Mouse (Mus musculus) MEL (cell line): ENCODE results near the gene Flna. TPM values are rescaled to one million over a fixed set of nuclear protein-coding genes. Genes with fewer than 3 reads are reported as not detected.

Experiments used
- DNase-seq: peaks from one replicate; pipeline ENCODE4 v3.0.0; 2011; ENCODE audit warnings: low read depth, low spot score
- H3K27ac ChIP-seq: 2 replicates; pipeline ENCODE4 v1.5.1; 2012; ENCODE audit warnings: low read depth, mild to moderate bottlenecking, control low read depth, low read length, moderate library complexity; ENCODE audit not compliant: control insufficient read depth
- H3K27me3 ChIP-seq, 2 experiments: fragments of 150-350 bp in 1 of 2; sonication (generic) in 1 of 2; 2 replicates each; pipeline ENCODE4 v1.6.1; 2012; ENCODE audit warnings: low read length in 2 of 2, mild to moderate bottlenecking in 2 of 2, improper control_type of control experiment in 1 of 2, moderate library complexity in 1 of 2; ENCODE audit not compliant: insufficient read depth in 2 of 2, control insufficient read depth in 1 of 2
- H3K36me3 ChIP-seq, 2 experiments: 2 replicates each; pipeline ENCODE4 v1.6.1; 2012 to 2014; ENCODE audit warnings: low read length in 2 of 2, improper control_type of control experiment in 1 of 2, inconsistent platforms in 1 of 2, mild to moderate bottlenecking in 1 of 2; ENCODE audit not compliant: insufficient read depth in 2 of 2, control insufficient read depth in 1 of 2
- H3K4me1 ChIP-seq, 2 experiments: fragments of 150-350 bp in 1 of 2; sonication (generic) in 1 of 2; 2 replicates each; pipeline ENCODE4 v1.6.1; 2012; ENCODE audit warnings: low read length in 2 of 2, improper control_type of control experiment in 1 of 2, mild to moderate bottlenecking in 1 of 2; ENCODE audit not compliant: insufficient read depth in 2 of 2, control insufficient read depth in 1 of 2
- H3K4me3 ChIP-seq, 2 experiments: fragments of 150-350 bp in 1 of 2; sonication (generic) in 1 of 2; 2 replicates each; pipeline ENCODE4 v1.5.1; 2012; ENCODE audit warnings: low read depth in 2 of 2, low read length in 2 of 2, mild to moderate bottlenecking in 2 of 2, moderate library complexity in 2 of 2, control low read depth in 1 of 2, improper control_type of control experiment in 1 of 2; ENCODE audit not compliant: control insufficient read depth in 1 of 2, insufficient read depth in 1 of 2
- H3K79me2 ChIP-seq: 2 replicates; pipeline ENCODE4 v1.6.1; 2012; ENCODE audit warnings: mild to moderate bottlenecking, low read length, moderate library complexity; ENCODE audit not compliant: control insufficient read depth, poor library complexity, insufficient read depth
- H3K9ac ChIP-seq: 2 replicates; pipeline ENCODE4 v1.6.1; 2012; ENCODE audit warnings: low read depth, mild to moderate bottlenecking, control low read depth, low read length, moderate library complexity; ENCODE audit not compliant: control insufficient read depth, poor library complexity, severe bottlenecking
- H3K9me3 ChIP-seq: fragments of 150-350 bp; sonication (generic); replicated peaks from 2 replicates; pipeline ENCODE4 v1.6.1; 2012; ENCODE audit warnings: mild to moderate bottlenecking, low read length, improper control_type of control experiment, moderate library complexity; ENCODE audit not compliant: insufficient read depth
- BHLHE40 ChIP-seq: IDR thresholded peaks from 2 replicates; pipeline ENCODE4 v1.6.1; 2012; ENCODE audit warnings: low read depth, mild to moderate bottlenecking, inconsistent platforms, low read length, improper control_type of control experiment, borderline replicate concordance
- CHD1 ChIP-seq: IDR thresholded peaks from 2 replicates; pipeline ENCODE4 v1.6.1; 2012; ENCODE audit warnings: low read depth, mild to moderate bottlenecking, inconsistent platforms, low read length, improper control_type of control experiment
- CHD2 ChIP-seq: IDR thresholded peaks from 2 replicates; pipeline ENCODE4 v1.6.1; 2011; ENCODE audit warnings: low read length, improper control_type of control experiment
- CTCF ChIP-seq, 3 experiments: IDR thresholded peaks in 2 of 3; conservative IDR thresholded peaks in 1 of 3; 2 replicates each; pipeline ENCODE4 v1.5.1; 2011 to 2012; ENCODE audit warnings: low read length in 3 of 3, low read depth in 2 of 3, mild to moderate bottlenecking in 2 of 3, improper control_type of control experiment in 1 of 3, inconsistent platforms in 1 of 3, mixed read lengths in 1 of 3, moderate library complexity in 1 of 3; ENCODE audit not compliant: control insufficient read depth in 1 of 3, insufficient read depth in 1 of 3, poor library complexity in 1 of 3, severe bottlenecking in 1 of 3
- E2F4 ChIP-seq: IDR thresholded peaks from 2 replicates; pipeline ENCODE4 v1.6.1; 2011; ENCODE audit warnings: low read depth, low read length, improper control_type of control experiment, borderline replicate concordance
- ELF1 ChIP-seq: IDR thresholded peaks from 2 replicates; pipeline ENCODE4 v1.6.1; 2014; ENCODE audit warnings: low read depth, mild to moderate bottlenecking, inconsistent platforms, low read length, improper control_type of control experiment, moderate library complexity
- EP300 ChIP-seq, 2 experiments: IDR thresholded peaks; 2 replicates each; pipeline ENCODE4 v1.6.1; 2011; ENCODE audit warnings: improper control_type of control experiment in 2 of 2, low read length in 2 of 2, low read depth in 1 of 2, mild to moderate bottlenecking in 1 of 2
- ETS1 ChIP-seq: IDR thresholded peaks from 2 replicates; pipeline ENCODE4 v1.6.1; 2012; ENCODE audit warnings: low read depth, mild to moderate bottlenecking, inconsistent platforms, low read length, improper control_type of control experiment, moderate library complexity
- GATA1 ChIP-seq: IDR thresholded peaks from 2 replicates; pipeline ENCODE4 v1.6.1; 2011; ENCODE audit warnings: low read depth, low read length, improper control_type of control experiment
- HCFC1 ChIP-seq: IDR thresholded peaks from 2 replicates; pipeline ENCODE4 v1.6.1; 2012; ENCODE audit warnings: low read depth, mild to moderate bottlenecking, inconsistent platforms, low read length, improper control_type of control experiment, moderate library complexity
- JUND ChIP-seq: IDR thresholded peaks from 2 replicates; pipeline ENCODE4 v1.6.1; 2011; ENCODE audit warnings: low read depth, mild to moderate bottlenecking, improper control_type of control experiment, low read length
- KAT2A ChIP-seq: conservative IDR thresholded peaks from 2 replicates; pipeline ENCODE4 v1.6.1; 2012; ENCODE audit warnings: low read depth, low read length, improper control_type of control experiment, inconsistent platforms
- MAFK ChIP-seq: IDR thresholded peaks from 2 replicates; pipeline ENCODE4 v1.6.1; 2011; ENCODE audit warnings: low read depth, mild to moderate bottlenecking, low read length, improper control_type of control experiment, borderline replicate concordance
- MAX ChIP-seq: IDR thresholded peaks from 2 replicates; pipeline ENCODE4 v1.6.1; 2011; ENCODE audit warnings: low read length, improper control_type of control experiment
- MAZ ChIP-seq: IDR thresholded peaks from 2 replicates; pipeline ENCODE4 v1.6.1; 2012; ENCODE audit warnings: low read depth, mild to moderate bottlenecking, inconsistent platforms, low read length, improper control_type of control experiment
- MEF2A ChIP-seq: IDR thresholded peaks from 2 replicates; pipeline ENCODE4 v1.6.1; 2014; ENCODE audit warnings: low read depth, mild to moderate bottlenecking, inconsistent platforms, low read length, improper control_type of control experiment; ENCODE audit not compliant: poor library complexity, insufficient replicate concordance, severe bottlenecking; ENCODE audit errors: extremely low read depth
- MXI1 ChIP-seq: IDR thresholded peaks from 2 replicates; pipeline ENCODE4 v1.6.1; 2011; ENCODE audit warnings: mild to moderate bottlenecking, low read depth, low read length, improper control_type of control experiment
- MYB ChIP-seq: IDR thresholded peaks from 2 replicates; pipeline ENCODE4 v1.6.1; 2011; ENCODE audit warnings: mild to moderate bottlenecking, low read depth, low read length, improper control_type of control experiment
- MYC ChIP-seq: IDR thresholded peaks from 2 replicates; pipeline ENCODE4 v1.6.1; 2011; ENCODE audit warnings: low read depth, mild to moderate bottlenecking, low read length, improper control_type of control experiment, moderate library complexity
- NELFE ChIP-seq: IDR thresholded peaks from 2 replicates; pipeline ENCODE4 v1.6.1; 2011; ENCODE audit warnings: low read depth, low read length, improper control_type of control experiment
- NRF1 ChIP-seq: IDR thresholded peaks from 2 replicates; pipeline ENCODE4 v1.6.1; 2014; ENCODE audit warnings: low read depth, mild to moderate bottlenecking, inconsistent platforms, low read length, improper control_type of control experiment, moderate library complexity; ENCODE audit not compliant: poor library complexity, insufficient read depth, severe bottlenecking
- POLR2A ChIP-seq, 2 experiments: IDR thresholded peaks; 2 replicates each; pipeline ENCODE4 v1.6.1; 2011 to 2012; ENCODE audit warnings: low read length in 2 of 2, mild to moderate bottlenecking in 2 of 2, control low read depth in 1 of 2, improper control_type of control experiment in 1 of 2, low read depth in 1 of 2, moderate library complexity in 1 of 2; ENCODE audit not compliant: control insufficient read depth in 1 of 2, insufficient read depth in 1 of 2, poor library complexity in 1 of 2
- POLR2AphosphoS2 ChIP-seq: IDR thresholded peaks from 2 replicates; pipeline ENCODE4 v1.6.1; 2011; ENCODE audit warnings: low read length, improper control_type of control experiment
- RAD21 ChIP-seq: IDR thresholded peaks from 2 replicates; pipeline ENCODE4 v1.6.1; 2011; ENCODE audit warnings: mild to moderate bottlenecking, low read depth, low read length, improper control_type of control experiment
- RCOR1 ChIP-seq: IDR thresholded peaks from 2 replicates; pipeline ENCODE4 v1.6.1; 2012; ENCODE audit warnings: low read depth, mild to moderate bottlenecking, inconsistent platforms, low read length, improper control_type of control experiment
- SIN3A ChIP-seq: IDR thresholded peaks from 2 replicates; pipeline ENCODE4 v1.6.1; 2012; ENCODE audit warnings: low read length, improper control_type of control experiment, inconsistent platforms
- SMC3 ChIP-seq: IDR thresholded peaks from 2 replicates; pipeline ENCODE4 v1.6.1; 2011; ENCODE audit warnings: low read depth, low read length, improper control_type of control experiment
- TAL1 ChIP-seq: IDR thresholded peaks from 2 replicates; pipeline ENCODE4 v1.6.1; 2012; ENCODE audit warnings: mild to moderate bottlenecking, inconsistent platforms, low read length, moderate library complexity, mixed read lengths
- TBP ChIP-seq: IDR thresholded peaks from 2 replicates; pipeline ENCODE4 v1.8.0; 2011; ENCODE audit warnings: low read depth, low read length, improper control_type of control experiment
- TCF12 ChIP-seq: IDR thresholded peaks from 2 replicates; pipeline ENCODE4 v1.6.1; 2014; ENCODE audit warnings: low read depth, mild to moderate bottlenecking, inconsistent platforms, low read length, improper control_type of control experiment, moderate library complexity
- UBTF ChIP-seq: IDR thresholded peaks from 2 replicates; pipeline ENCODE4 v1.6.1; 2012; ENCODE audit warnings: low read depth, mild to moderate bottlenecking, inconsistent platforms, low read length, improper control_type of control experiment, moderate library complexity, borderline replicate concordance; ENCODE audit not compliant: insufficient read depth
- USF1 ChIP-seq: IDR thresholded peaks from 2 replicates; pipeline ENCODE4 v1.6.1; 2014; ENCODE audit warnings: low read depth, mild to moderate bottlenecking, inconsistent platforms, low read length, improper control_type of control experiment, moderate library complexity
- USF2 ChIP-seq, 2 experiments: IDR thresholded peaks; 2 replicates each; pipeline ENCODE4 v1.6.1; 2011 to 2012; ENCODE audit warnings: improper control_type of control experiment in 2 of 2, low read length in 2 of 2, borderline replicate concordance in 1 of 2, inconsistent platforms in 1 of 2, low read depth in 1 of 2, mild to moderate bottlenecking in 1 of 2; ENCODE audit not compliant: insufficient read depth in 1 of 2
- ZC3H11A ChIP-seq: IDR thresholded peaks from 2 replicates; pipeline ENCODE4 v1.6.1; 2012; ENCODE audit warnings: low read depth, mild to moderate bottlenecking, inconsistent platforms, low read length, improper control_type of control experiment
- ZKSCAN1 ChIP-seq: IDR thresholded peaks from 2 replicates; pipeline ENCODE4 v1.6.1; 2012; ENCODE audit warnings: low read depth, mild to moderate bottlenecking, inconsistent platforms, low read length, improper control_type of control experiment, moderate library complexity
- ZMIZ1 ChIP-seq: IDR thresholded peaks from 2 replicates; pipeline ENCODE4 v1.6.1; 2012; ENCODE audit warnings: low read depth, mild to moderate bottlenecking, inconsistent platforms, low read length, improper control_type of control experiment, moderate library complexity
- ZNF384 ChIP-seq: IDR thresholded peaks from 2 replicates; pipeline ENCODE4 v1.6.1; 2012; ENCODE audit warnings: low read depth, mild to moderate bottlenecking, inconsistent platforms, low read length, improper control_type of control experiment
- polyA plus RNA-seq, 2 experiments: library from polyadenylated mRNA; stranded (reverse) in 1 of 2; unstranded in 1 of 2; fragments of >175 nt in 1 of 2; fragments of >200 nt in 1 of 2; gene quantifications; 2 replicates each; pipeline versions ENCODE4 v1.2.1 to v1.2.4; 2012; ENCODE audit warnings: low replicate concordance in 2 of 2, low read depth in 1 of 2; ENCODE audit not compliant: insufficient read length in 2 of 2, insufficient read depth in 1 of 2, missing spikeins in 1 of 2
- total RNA-seq: library from RNA; depleted of rRNA; stranded (reverse); fragments of 300-350 nt; gene quantifications from 2 replicates; pipeline ENCODE4 v1.2.3, GENCODE M21; 2012

The Flna gene
- total and polyA plus RNA-seq, 3 experiments = 111 to 233 (median 147) TPM

GRCm38 (mm10) chrX:74270902-74271551, 21.4 kb upstream of the Flna start:
- Histone ChIP-seq H3K4me1 (peaks cover 0 to 7% of the 10 kb centered on the region in 2 experiments; a peak in 3 of 4 replicates), H3K79me2 (peaks cover 19% of the 10 kb centered on the region), H3K4me3 (peak overlapping the region; percentile 67 to 91), H3K36me3 (peaks cover 0 to 7% of the 10 kb centered on the region in 2 experiments; a peak in 1 of 4 replicates), H3K9ac (peak overlapping the region; percentile 95), H3K27ac (peak overlapping the region; percentile 95), H3K27me3 (no peaks in the 10 kb centered on the region), H3K9me3 (no peaks in the 10 kb centered on the region)
- peak; percentile 55 for DNase-seq
- TF ChIP-seq MYB = no peak
- no peak for TF ChIP-seq TBP
- TF ChIP-seq MEF2A = no peak
- no peak for TF ChIP-seq USF1
- no peak for TF ChIP-seq GATA1
- TF ChIP-seq MXI1 = no peak; the same call in 1 of the 2 replicates
- no peak for TF ChIP-seq ZMIZ1
- TF ChIP-seq KAT2A = no peak
- TF ChIP-seq POLR2A (IDR thresholded peaks at IDR 0.05; ENCODE audit: control insufficient read depth in 1 of 2, insufficient read depth in 1 of 2, low read depth in 1 of 2, low read length in 2 of 2, poor library complexity in 1 of 2) = no peak; a peak in 3 of 4 replicates
- no peak for TF ChIP-seq SMC3
- no peak for TF ChIP-seq BHLHE40
- TF ChIP-seq JUND = no peak
- no peak for TF ChIP-seq CHD2
- TF ChIP-seq NRF1 = no peak
- TF ChIP-seq POLR2AphosphoS2 = peak; percentile 89; the same call in 1 of the 2 replicates
- no peak for TF ChIP-seq ZKSCAN1
- no peak for TF ChIP-seq TCF12
- no peak for TF ChIP-seq ZNF384
- TF ChIP-seq CHD1 = peak; percentile 98
- no peak for TF ChIP-seq ETS1
- TF ChIP-seq CTCF (IDR thresholded peaks at IDR 0.05 in 2 of 3, conservative IDR thresholded peaks at IDR 0.05 in 1 of 3; ENCODE audit: control insufficient read depth in 1 of 3, insufficient read depth in 1 of 3, low read depth in 2 of 3, low read length in 3 of 3, poor library complexity in 1 of 3, severe bottlenecking in 1 of 3) = no peak
- TF ChIP-seq RAD21 = no peak
- no peak for TF ChIP-seq TAL1
- peak; percentile 7; the same call in 1 of the 2 replicates for TF ChIP-seq SIN3A
- peak; percentile 5; the same call in 1 of the 2 replicates for TF ChIP-seq MAX
- no peak for TF ChIP-seq ELF1
- no peak for TF ChIP-seq E2F4
- no peak for TF ChIP-seq UBTF
- TF ChIP-seq NELFE = no peak
- TF ChIP-seq MAFK = no peak
- no peak for TF ChIP-seq HCFC1
- no peak for TF ChIP-seq USF2 (IDR thresholded peaks at IDR 0.05; ENCODE audit: borderline replicate concordance in 1 of 2, insufficient read depth in 1 of 2, low read depth in 1 of 2, low read length in 2 of 2)
- no peak for TF ChIP-seq ZC3H11A
- TF ChIP-seq RCOR1 = no peak
- TF ChIP-seq EP300 (IDR thresholded peaks at IDR 0.05; ENCODE audit: low read depth in 1 of 2, low read length in 2 of 2) = peak in 1 of 2 experiments; percentile 34; a peak in 1 of 4 replicates
- TF ChIP-seq MYC = 0 out of 2 replicates have a peak, but pooled peaks have one; percentile 33
- TF ChIP-seq MAZ = no peak
